Mouse (Mus musculus) heart, postnatal 0 days (tissue): Measurements from ENCODE around the gene Mrpl42. TPM values are rescaled to one million over a fixed set of nuclear protein-coding genes. Genes with fewer than 3 reads are reported as not detected.

Source experiments
- ATAC-seq: fragments of 200-750 bp; cut with Nextera tagmentation; 2 replicates; pipeline ENCODE4 v1.8.0; 2017; ENCODE audit warnings: low read depth, moderate number of reproducible peaks, moderate library complexity; ENCODE audit not compliant: insufficient read depth
- DNase-seq: peaks from one replicate; pipeline ENCODE4 v3.0.0-alpha.2; 2016; ENCODE audit warnings: low spot score
- H3K27ac ChIP-seq: fragments of 300-500 bp; sonication (generic); 2 replicates; pipeline ENCODE4 v1.5.1; 2014; ENCODE audit warnings: low read depth, mild to moderate bottlenecking
- H3K27me3 ChIP-seq: fragments of 300-500 bp; sonication (generic); 2 replicates; pipeline ENCODE4 v1.6.1; 2014; ENCODE audit warnings: low read length, mixed read lengths; ENCODE audit not compliant: control insufficient read depth, insufficient read depth
- H3K36me3 ChIP-seq: fragments of 300-500 bp; sonication (generic); replicated peaks from 2 replicates; pipeline ENCODE4 v1.6.1; 2014; ENCODE audit warnings: low read length, mixed read lengths; ENCODE audit not compliant: control insufficient read depth, insufficient read depth
- H3K4me1 ChIP-seq: fragments of 300-500 bp; sonication (generic); 2 replicates; pipeline ENCODE4 v1.6.1; 2014; ENCODE audit warnings: antibody characterized with exemption; ENCODE audit not compliant: control insufficient read depth, insufficient read depth
- H3K4me2 ChIP-seq: fragments of 300-500 bp; sonication (generic); 2 replicates; pipeline ENCODE4 v1.6.1; 2014; ENCODE audit warnings: low read depth, mild to moderate bottlenecking, low read length, moderate library complexity
- H3K4me3 ChIP-seq: fragments of 300-500 bp; sonication (generic); 2 replicates; pipeline ENCODE4 v1.5.1; 2014; ENCODE audit warnings: low read depth, low read length
- H3K9ac ChIP-seq: fragments of 300-500 bp; sonication (generic); replicated peaks from 2 replicates; pipeline ENCODE4 v1.6.1; 2014; ENCODE audit warnings: low read depth, low read length, mixed read lengths
- H3K9me3 ChIP-seq: fragments of 300-500 bp; sonication (generic); replicated peaks from 2 replicates; pipeline ENCODE4 v1.6.1; 2016; ENCODE audit warnings: low read length; ENCODE audit not compliant: control insufficient read depth
- CTCF ChIP-seq: IDR thresholded peaks from 2 replicates; pipeline ENCODE4 v1.5.1; 2016; ENCODE audit warnings: antibody characterized with exemption, control low read depth, low read depth
- EP300 ChIP-seq: IDR thresholded peaks from 2 replicates; pipeline ENCODE4 v1.6.1; 2016; ENCODE audit warnings: antibody characterized with exemption, low read depth
- WGBS: fragments of 180-500 bp; shearing (Covaris S2); extraction: QIAGEN DNeasy Blood & Tissue Kit; methylation state at CpG from one replicate; pipeline ENCODE4 v1.1.7; 2014; 5-methylcytosine and 5-hydroxymethylcytosine counted together
- polyA plus RNA-seq: library from polyadenylated mRNA; unstranded; fragments of >200 nt; fragmentation: Nextera tagmentation; extraction: Ambion mirVana; gene quantifications from 2 replicates; pipeline ENCODE4 v1.2.1, GENCODE M21; 2015
- total RNA-seq: library from RNA; depleted of rRNA; stranded (reverse); fragments of >200 nt; gene quantifications from 2 replicates; pipeline ENCODE4 v1.2.3, GENCODE M21; 2014; ENCODE audit warnings: low replicate concordance

Gene Mrpl42
- total and polyA plus RNA-seq, 2 experiments from 2014 or later = 645 to 928 TPM

- no peak overlapping the region for H3K27ac ChIP-seq
- H3K9me3 ChIP-seq = no peaks in the 10 kb centered on the region
- DNase-seq (no peak), ATAC-seq (no peak)
- H3K4me2 ChIP-seq = no peak overlapping the region
- no peaks in the 10 kb centered on the region for H3K4me1 ChIP-seq
- H3K9ac ChIP-seq = no peak overlapping the region
- no peaks in the 10 kb centered on the region for H3K27me3 ChIP-seq
- TF ChIP-seq EP300 (no peak), CTCF (no peak)
- WGBS = 34% methylated on average over 4 of the region's 4 CpGs
- no peaks in the 10 kb centered on the region for H3K36me3 ChIP-seq
- no peak overlapping the region for H3K4me3 ChIP-seq
Observed at GRCm38 (mm10) chr10:95465485-95465896, 36.2 kb downstream of the Mrpl42 start.

GRCm38 (mm10) chr10:95464527-95464926 lies 37.2 kb downstream of the Mrpl42 start:
- Histone ChIP-seq H3K4me1 (no peaks in the 10 kb centered on the region), H3K36me3 (no peaks in the 10 kb centered on the region), H3K27me3 (no peaks in the 10 kb centered on the region), H3K9me3 (no peaks in the 10 kb centered on the region), H3K4me2 (no peak overlapping the region), H3K9ac (no peak overlapping the region), H3K4me3 (no peak overlapping the region), H3K27ac (no peak overlapping the region)
- no peak for ATAC-seq
- TF ChIP-seq CTCF (no peak), EP300 (no peak)
- WGBS = 78% methylated on average over 6 of the region's 6 CpGs
- no peak for DNase-seq

GRCm38 (mm10) chr10:95462231-95462630 lies 39.5 kb downstream of the Mrpl42 start:
- Histone ChIP-seq H3K27ac (no peak overlapping the region), H3K4me1 (no peaks in the 10 kb centered on the region), H3K27me3 (no peaks in the 10 kb centered on the region), H3K9ac (no peak overlapping the region), H3K9me3 (no peaks in the 10 kb centered on the region), H3K4me2 (no peak overlapping the region), H3K36me3 (no peaks in the 10 kb centered on the region), H3K4me3 (no peak overlapping the region)
- DNase-seq = no peak
- TF ChIP-seq EP300 = no peak
- no peak for TF ChIP-seq CTCF
- no peak for ATAC-seq
- WGBS = 50% methylated on average over 1 of the region's 1 CpGs

- no peak overlapping the region for H3K4me2 ChIP-seq
- TF ChIP-seq EP300 = no peak
- H3K27me3 ChIP-seq = no peaks in the 10 kb centered on the region
- H3K9me3 ChIP-seq = no peaks in the 10 kb centered on the region
- no peak overlapping the region for H3K4me3 ChIP-seq
- no peak overlapping the region for H3K27ac ChIP-seq
- 60% methylated on average over 4 of the region's 4 CpGs for WGBS
- H3K4me1 ChIP-seq = no peaks in the 10 kb centered on the region
- no peak overlapping the region for H3K9ac ChIP-seq
- DNase-seq = no peak
- H3K36me3 ChIP-seq = no peaks in the 10 kb centered on the region
- ATAC-seq = no peak
Observed at GRCm38 (mm10) chr10:95461053-95461553, 40.6 kb downstream of the Mrpl42 start.

GRCm38 (mm10) chr10:95458050-95458806 lies 43.5 kb downstream of the Mrpl42 start:
- Histone ChIP-seq H3K27ac (no peak overlapping the region), H3K4me3 (no peak overlapping the region), H3K9ac (no peak overlapping the region), H3K27me3 (no peaks in the 10 kb centered on the region), H3K36me3 (no peaks in the 10 kb centered on the region), H3K4me2 (no peak overlapping the region), H3K9me3 (no peaks in the 10 kb centered on the region), H3K4me1 (no peaks in the 10 kb centered on the region)
- DNase-seq (no peak), ATAC-seq (no peak)
- TF ChIP-seq CTCF (no peak), EP300 (no peak)
- WGBS = 82% methylated on average over 9 of the region's 9 CpGs
